Mouse (Mus musculus) megakaryocyte, embryonic 14.5 days (primary cell): ENCODE data around the gene Gm16405. TPM values are rescaled to one million over a fixed set of nuclear protein-coding genes. Genes with fewer than 3 reads are reported as not detected.
"Not testable (repeated sequence)": the region's sequence is repeated elsewhere in the genome, so short reads cannot be mapped to it uniquely, and the experiment has no call there.

Source experiments
- H3K27me3 ChIP-seq: replicated peaks from 2 replicates; pipeline ENCODE3; 2012; ENCODE audit warnings: inconsistent platforms
- H3K36me3 ChIP-seq: replicated peaks from 2 replicates; pipeline ENCODE3; 2012; ENCODE audit warnings: low read length, inconsistent platforms, mixed read lengths
- H3K4me1 ChIP-seq: 2 replicates; pipeline ENCODE4 v1.6.1; 2012; ENCODE audit warnings: inconsistent platforms
- H3K4me3 ChIP-seq: replicated peaks from 2 replicates; pipeline ENCODE3; 2012; ENCODE audit warnings: moderate library complexity, mild to moderate bottlenecking, inconsistent platforms
- H3K9me3 ChIP-seq: 2 replicates; pipeline ENCODE4 v1.6.1; 2012; ENCODE audit warnings: inconsistent platforms
- polyA plus RNA-seq: library from polyadenylated mRNA; stranded (reverse); fragments of >175 nt; gene quantifications from 2 replicates; pipeline ENCODE4 v1.2.3, GENCODE M21; 2012; ENCODE audit warnings: low replicate concordance; ENCODE audit not compliant: insufficient read depth

Gm16405 gene
- polyA plus RNA-seq: not detected in 2 replicates

- H3K9me3 ChIP-seq, H3K4me1 ChIP-seq, H3K27me3 ChIP-seq, H3K36me3 ChIP-seq, H3K4me3 ChIP-seq: not testable (repeated sequence)
Observed at GRCm38 (mm10) chrX:54530908-54531307, at the start of gene Gm16405. TSS of gene Gm16405 (plus strand) at chrX:54531208.

Other genes with a start within 250 kb of the Gm16405 start
- not detected in 2 replicates for gene Gm16430, start 91.0 kb downstream of the Gm16405 start, polyA plus RNA-seq